Mouse (Mus musculus) lung, embryonic 14.5 days (tissue): ENCODE results near the gene Sept8. TPM values are rescaled to one million over a fixed set of nuclear protein-coding genes. Genes with fewer than 3 reads are reported as not detected.
A peak's percentile ranks its signal among the peaks of the same experiment; 100 is the strongest.

Experiments used
- ATAC-seq: fragments of 200-750 bp; cut with Nextera tagmentation; 2 replicates; pipeline ENCODE4 v1.8.0; 2017; ENCODE audit warnings: mild to moderate bottlenecking, moderate TSS enrichment, moderate library complexity; ENCODE audit not compliant: insufficient read depth
- DNase-seq: peaks from one replicate; pipeline ENCODE4 v3.0.0-alpha.2; 2015
- H3K27ac ChIP-seq: fragments of 300-500 bp; sonication (generic); 2 replicates; pipeline ENCODE4 v1.5.1; 2014; ENCODE audit warnings: low read depth, mild to moderate bottlenecking, moderate library complexity
- H3K27me3 ChIP-seq: fragments of 300-500 bp; sonication (generic); 2 replicates; pipeline ENCODE4 v1.6.1; 2014; ENCODE audit warnings: low read length, control low read depth; ENCODE audit not compliant: insufficient read depth
- H3K36me3 ChIP-seq: fragments of 300-500 bp; sonication (generic); 2 replicates; pipeline ENCODE4 v1.6.1; 2014; ENCODE audit warnings: control low read depth; ENCODE audit not compliant: insufficient read depth
- H3K4me1 ChIP-seq: fragments of 300-500 bp; sonication (generic); 2 replicates; pipeline ENCODE4 v1.6.1; 2014; ENCODE audit warnings: antibody characterized with exemption, control low read depth; ENCODE audit not compliant: insufficient read depth
- H3K4me2 ChIP-seq: fragments of 300-500 bp; sonication (generic); 2 replicates; pipeline ENCODE4 v1.6.1; 2014; ENCODE audit warnings: mild to moderate bottlenecking
- H3K4me3 ChIP-seq: fragments of 300-500 bp; sonication (generic); 2 replicates; pipeline ENCODE4 v1.5.1; 2014; ENCODE audit warnings: low read depth, low read length
- H3K9ac ChIP-seq: fragments of 300-500 bp; sonication (generic); 2 replicates; pipeline ENCODE4 v1.6.1; 2014
- H3K9me3 ChIP-seq: fragments of 300-500 bp; sonication (generic); 2 replicates; pipeline ENCODE4 v1.6.1; 2016; ENCODE audit warnings: low read depth, low read length, control low read depth
- CTCF ChIP-seq: IDR thresholded peaks from 2 replicates; pipeline ENCODE4 v1.5.1; 2016; ENCODE audit warnings: antibody characterized with exemption, low read depth
- WGBS: fragments of 180-500 bp; shearing (Covaris S2); extraction: QIAGEN DNeasy Blood & Tissue Kit; methylation state at CpG from one replicate; pipeline ENCODE4 v1.1.7; 2014; 5-methylcytosine and 5-hydroxymethylcytosine counted together
- polyA plus RNA-seq: library from polyadenylated mRNA; unstranded; fragments of >200 nt; fragmentation: Nextera tagmentation; extraction: Ambion mirVana; gene quantifications from 2 replicates; pipeline ENCODE4 v1.2.1, GENCODE M21; 2014

The Sept8 gene
- polyA plus RNA-seq = 25.3 and 25.6 TPM in 2 replicates

GRCm38 (mm10) chr11:53519207-53520121, at the start of gene Sept8:
Sept8 (plus strand) TSS chr11:53519257.
- peak within 1 kb of the TSS; percentile 85 for H3K9ac ChIP-seq
- H3K36me3 ChIP-seq = no peaks in the 10 kb centered on the region
- peak within 1 kb of the TSS; percentile 87 for H3K4me2 ChIP-seq
- no peaks in the 10 kb centered on the region for H3K27me3 ChIP-seq
- DNase-seq (peak; percentile 82), ATAC-seq (peak; percentile 81)
- 4% methylated on average over 78 of the region's 79 CpGs for WGBS
- TF ChIP-seq CTCF = no peak
- H3K4me1 ChIP-seq = peaks cover 27% of the 10 kb centered on the region
- no peaks in the 10 kb centered on the region for H3K9me3 ChIP-seq
- H3K27ac ChIP-seq = peak within 1 kb of the TSS; percentile 84
- peak within 1 kb of the TSS; percentile 78 for H3K4me3 ChIP-seq

GRCm38 (mm10) chr11:53469294-53469967, 49.6 kb upstream of the Sept8 start:
- no peak overlapping the region for H3K4me3 ChIP-seq

GRCm38 (mm10) chr11:53469968-53470695, 48.9 kb upstream of the Sept8 start, which contains the start of gene Gm9837:
Gm9837 (minus strand) TSS chr11:53470479.
- peak; percentile 96 for TF ChIP-seq CTCF
- WGBS = 3% methylated on average over 29 of the region's 29 CpGs
- Histone ChIP-seq H3K4me2 (peak within 1 kb of the TSS; percentile 50), H3K9me3 (no peaks in the 10 kb centered on the region), H3K36me3 (no peaks in the 10 kb centered on the region), H3K4me1 (peaks cover 4% of the 10 kb centered on the region; the same call in 1 of the 2 replicates), H3K9ac (0 out of 2 replicates have a peak within 1 kb of the TSS, but pooled peaks have one; percentile 2), H3K27me3 (peaks cover 53% of the 10 kb centered on the region), H3K4me3 (peak within 1 kb of the TSS; percentile 5; the same call in 1 of the 2 replicates), H3K27ac (no peak within 1 kb of the TSS)
- ATAC-seq (peak; percentile 74), DNase-seq (peak; percentile 96)

More at GRCm38 (mm10) chr11:53469294-53469967, 49.6 kb upstream of the Sept8 start:
- 44% methylated on average over 16 of the region's 16 CpGs for WGBS
- H3K4me2 ChIP-seq = peak overlapping the region; percentile 50
- H3K9me3 ChIP-seq = no peaks in the 10 kb centered on the region
- H3K9ac ChIP-seq = no peak overlapping the region
- H3K36me3 ChIP-seq = no peaks in the 10 kb centered on the region
- H3K27ac ChIP-seq = no peak overlapping the region
- no peak for ATAC-seq
- H3K27me3 ChIP-seq = peaks cover 53% of the 10 kb centered on the region
- H3K4me1 ChIP-seq = peaks cover 4% of the 10 kb centered on the region; the same call in 1 of the 2 replicates
- TF ChIP-seq CTCF = no peak
- no peak for DNase-seq

- WGBS = 70% methylated on average over 3 of the region's 3 CpGs
- H3K4me2 ChIP-seq = no peak overlapping the region
- no peaks in the 10 kb centered on the region for H3K4me1 ChIP-seq
- no peaks in the 10 kb centered on the region for H3K36me3 ChIP-seq
- H3K9ac ChIP-seq = no peak overlapping the region
- DNase-seq (no peak), ATAC-seq (no peak)
- TF ChIP-seq CTCF = peak; percentile 34; the same call in 1 of the 2 replicates
- no peaks in the 10 kb centered on the region for H3K9me3 ChIP-seq
- H3K27ac ChIP-seq = no peak overlapping the region
- H3K27me3 ChIP-seq = peaks cover 54% of the 10 kb centered on the region
- no peak overlapping the region for H3K4me3 ChIP-seq
These were observed 46.3 kb upstream of the Sept8 start for GRCm38 (mm10) chr11:53472709-53473108.

- no peaks in the 10 kb centered on the region for H3K4me1 ChIP-seq
- TF ChIP-seq CTCF = no peak
- no peak overlapping the region for H3K4me2 ChIP-seq
- WGBS = 21% methylated on average over 8 of the region's 8 CpGs
- no peak overlapping the region for H3K4me3 ChIP-seq
- H3K9ac ChIP-seq = no peak overlapping the region
- H3K9me3 ChIP-seq = no peaks in the 10 kb centered on the region; the same call in 1 of the 2 replicates
- no peak overlapping the region for H3K27ac ChIP-seq
- no peak for ATAC-seq
- no peaks in the 10 kb centered on the region for H3K36me3 ChIP-seq
- DNase-seq = no peak
- H3K27me3 ChIP-seq = peaks cover 75% of the 10 kb centered on the region
These were observed 43.4 kb upstream of the Sept8 start for GRCm38 (mm10) chr11:53475620-53476019.

- 32% methylated on average over 7 of the region's 7 CpGs for WGBS
- H3K36me3 ChIP-seq = no peaks in the 10 kb centered on the region
- TF ChIP-seq CTCF = no peak
- peaks cover 80% of the 10 kb centered on the region for H3K27me3 ChIP-seq
- H3K4me2 ChIP-seq = no peak overlapping the region
- DNase-seq (no peak), ATAC-seq (no peak)
- H3K27ac ChIP-seq = no peak overlapping the region
- H3K9me3 ChIP-seq = no peaks in the 10 kb centered on the region; the same call in 1 of the 2 replicates
- H3K9ac ChIP-seq = no peak overlapping the region
- peak overlapping the region; percentile 40; the same call in 1 of the 2 replicates for H3K4me3 ChIP-seq
- H3K4me1 ChIP-seq = no peaks in the 10 kb centered on the region
These were observed 41.2 kb upstream of the Sept8 start for GRCm38 (mm10) chr11:53477833-53478232.
